Mouse (Mus musculus): Measurements from ENCODE around the gene Mad1l1. TPM values are rescaled to one million over a fixed set of nuclear protein-coding genes. Genes with fewer than 3 reads are reported as not detected.
A peak's percentile ranks its signal among the peaks of the same experiment; 100 is the strongest.

Mad1l1 gene
- polyA plus RNA-seq, 1 experiment from 2014 or later = 34.7 TPM

GRCm38 (mm10) chr5:140223070-140224053 is 98.0 kb downstream of the Mad1l1 start:
- Histone ChIP-seq H3K27me3 (replicated peaks) (no peaks in the 10 kb centered on the region), H3K4me3 (replicated peaks) (no peak overlapping the region), H3K9me3 (no peaks in the 10 kb centered on the region), H3K9ac (no peak overlapping the region), H3K36me3 (no peaks in the 10 kb centered on the region), H3K27ac (no peak overlapping the region), H3K4me1 (replicated peaks) (no peaks in the 10 kb centered on the region), H3K4me2 (replicated peaks) (no peak overlapping the region)
- 79% methylated on average over 20 of the region's 20 CpGs for WGBS
- ATAC-seq = no peak

GRCm38 (mm10) chr5:140221016-140221650 is 100.2 kb downstream of the Mad1l1 start:
- no peaks in the 10 kb centered on the region for H3K36me3 ChIP-seq
- H3K27ac ChIP-seq = no peak overlapping the region
- no peaks in the 10 kb centered on the region for H3K27me3 ChIP-seq (replicated peaks)
- no peak overlapping the region for H3K4me2 ChIP-seq (replicated peaks)
- H3K9ac ChIP-seq = no peak overlapping the region
- no peak for ATAC-seq
- H3K9me3 ChIP-seq = no peaks in the 10 kb centered on the region
- H3K4me3 ChIP-seq (replicated peaks) = no peak overlapping the region
- H3K4me1 ChIP-seq (replicated peaks) = no peaks in the 10 kb centered on the region
- WGBS = 72% methylated on average over 3 of the region's 3 CpGs

- Histone ChIP-seq H3K4me2 (replicated peaks) (no peak overlapping the region), H3K9me3 (no peaks in the 10 kb centered on the region), H3K27ac (no peak overlapping the region), H3K9ac (no peak overlapping the region), H3K27me3 (replicated peaks) (no peaks in the 10 kb centered on the region), H3K4me1 (replicated peaks) (no peaks in the 10 kb centered on the region), H3K36me3 (no peaks in the 10 kb centered on the region), H3K4me3 (replicated peaks) (no peak overlapping the region)
- ATAC-seq = no peak
- WGBS = 88% methylated on average over 1 of the region's 1 CpGs
These were observed 102.1 kb downstream of the Mad1l1 start for GRCm38 (mm10) chr5:140219252-140219651.

- H3K4me2 ChIP-seq (replicated peaks) = no peak overlapping the region
- H3K36me3 ChIP-seq = no peaks in the 10 kb centered on the region
- WGBS = 28% methylated on average over 2 of the region's 2 CpGs
- no peak overlapping the region for H3K4me3 ChIP-seq (replicated peaks)
- H3K4me1 ChIP-seq (replicated peaks) = no peaks in the 10 kb centered on the region
- H3K9me3 ChIP-seq = no peaks in the 10 kb centered on the region
- H3K27me3 ChIP-seq (replicated peaks) = no peaks in the 10 kb centered on the region
- ATAC-seq = no peak
- H3K27ac ChIP-seq = no peak overlapping the region
- H3K9ac ChIP-seq = no peak overlapping the region
These were observed 103.5 kb downstream of the Mad1l1 start for GRCm38 (mm10) chr5:140217900-140218299.

GRCm38 (mm10) chr5:140217083-140217482 is 104.3 kb downstream of the Mad1l1 start:
- Histone ChIP-seq H3K4me2 (replicated peaks) (no peak overlapping the region), H3K36me3 (no peaks in the 10 kb centered on the region), H3K4me3 (replicated peaks) (no peak overlapping the region), H3K27me3 (replicated peaks) (no peaks in the 10 kb centered on the region), H3K9ac (no peak overlapping the region), H3K9me3 (no peaks in the 10 kb centered on the region), H3K4me1 (replicated peaks) (no peaks in the 10 kb centered on the region), H3K27ac (no peak overlapping the region)
- WGBS = 81% methylated on average over 3 of the region's 3 CpGs
- ATAC-seq = no peak

- Histone ChIP-seq H3K27ac (no peak overlapping the region), H3K4me2 (replicated peaks) (no peak overlapping the region), H3K9me3 (no peaks in the 10 kb centered on the region), H3K4me3 (replicated peaks) (no peak overlapping the region), H3K4me1 (replicated peaks) (no peaks in the 10 kb centered on the region), H3K9ac (no peak overlapping the region), H3K27me3 (replicated peaks) (no peaks in the 10 kb centered on the region), H3K36me3 (no peaks in the 10 kb centered on the region)
- ATAC-seq = no peak
- WGBS = 80% methylated on average over 4 of the region's 4 CpGs
These were observed 105.8 kb downstream of the Mad1l1 start for GRCm38 (mm10) chr5:140215471-140216087.

GRCm38 (mm10) chr5:140213001-140213400 is 108.4 kb downstream of the Mad1l1 start:
- 68% methylated on average over 4 of the region's 4 CpGs for WGBS
- Histone ChIP-seq H3K9me3 (no peaks in the 10 kb centered on the region), H3K27ac (no peak overlapping the region), H3K4me3 (replicated peaks) (no peak overlapping the region), H3K4me1 (replicated peaks) (peaks cover 11% of the 10 kb centered on the region), H3K4me2 (replicated peaks) (no peak overlapping the region), H3K36me3 (no peaks in the 10 kb centered on the region), H3K9ac (no peak overlapping the region), H3K27me3 (replicated peaks) (no peaks in the 10 kb centered on the region)
- ATAC-seq = no peak

- H3K27me3 ChIP-seq (replicated peaks) = no peaks in the 10 kb centered on the region
- WGBS = 78% methylated on average over 6 of the region's 6 CpGs
- H3K36me3 ChIP-seq = no peaks in the 10 kb centered on the region
- no peak overlapping the region for H3K9ac ChIP-seq
- H3K9me3 ChIP-seq = no peaks in the 10 kb centered on the region
- peaks cover 11% of the 10 kb centered on the region for H3K4me1 ChIP-seq (replicated peaks)
- no peak overlapping the region for H3K4me2 ChIP-seq (replicated peaks)
- H3K27ac ChIP-seq = no peak overlapping the region
- no peak overlapping the region for H3K4me3 ChIP-seq (replicated peaks)
- no peak for ATAC-seq
These were observed 110.8 kb downstream of the Mad1l1 start for GRCm38 (mm10) chr5:140210417-140211184.

- 22% methylated on average over 19 of the region's 19 CpGs for WGBS
- H3K4me2 ChIP-seq (replicated peaks) = peak overlapping the region; percentile 41
- H3K9me3 ChIP-seq = no peaks in the 10 kb centered on the region
- H3K36me3 ChIP-seq = no peaks in the 10 kb centered on the region
- peak overlapping the region; percentile 58 for H3K27ac ChIP-seq
- peaks cover 11% of the 10 kb centered on the region for H3K4me1 ChIP-seq (replicated peaks)
- H3K4me3 ChIP-seq (replicated peaks) = no peak overlapping the region
- peak; percentile 97 for ATAC-seq
- H3K9ac ChIP-seq = peak overlapping the region; percentile 12; the same call in 1 of the 2 replicates
- H3K27me3 ChIP-seq (replicated peaks) = no peaks in the 10 kb centered on the region
These were observed 112.5 kb downstream of the Mad1l1 start for GRCm38 (mm10) chr5:140208743-140209409.

- Histone ChIP-seq H3K4me3 (replicated peaks) (no peak overlapping the region), H3K4me2 (replicated peaks) (no peak overlapping the region), H3K4me1 (replicated peaks) (peaks cover 11% of the 10 kb centered on the region), H3K36me3 (no peaks in the 10 kb centered on the region), H3K9me3 (no peaks in the 10 kb centered on the region), H3K27me3 (replicated peaks) (no peaks in the 10 kb centered on the region), H3K27ac (no peak overlapping the region), H3K9ac (no peak overlapping the region)
- WGBS = 62% methylated on average over 19 of the region's 19 CpGs
- ATAC-seq = no peak
These were observed 114.3 kb downstream of the Mad1l1 start for GRCm38 (mm10) chr5:140206726-140207703.

GRCm38 (mm10) chr5:140205991-140206390 is 115.4 kb downstream of the Mad1l1 start:
- WGBS = 87% methylated on average over 2 of the region's 2 CpGs
- H3K4me3 ChIP-seq (replicated peaks) = no peak overlapping the region
- ATAC-seq = no peak
- H3K4me2 ChIP-seq (replicated peaks) = no peak overlapping the region
- H3K9ac ChIP-seq = no peak overlapping the region
- H3K9me3 ChIP-seq = no peaks in the 10 kb centered on the region
- H3K4me1 ChIP-seq (replicated peaks) = peaks cover 11% of the 10 kb centered on the region
- H3K27me3 ChIP-seq (replicated peaks) = no peaks in the 10 kb centered on the region
- no peak overlapping the region for H3K27ac ChIP-seq
- H3K36me3 ChIP-seq = no peaks in the 10 kb centered on the region
